Mouse (Mus musculus) embryonic facial prominence, embryonic 15.5 days (tissue): ENCODE data around the gene Sycn. TPM values are rescaled to one million over a fixed set of nuclear protein-coding genes. Genes with fewer than 3 reads are reported as not detected.
"Not testable (repeated sequence)": the region's sequence is repeated elsewhere in the genome, so short reads cannot be mapped to it uniquely, and the experiment has no call there.

ENCODE experiments used
- ATAC-seq: fragments of 200-750 bp; cut with Nextera tagmentation; 2 replicates; pipeline ENCODE4 v1.8.0; 2017; ENCODE audit warnings: low read depth, moderate TSS enrichment; ENCODE audit not compliant: insufficient number of reproducible peaks, low FRiP score, low TSS enrichment
- H3K27ac ChIP-seq: fragments of 300-500 bp; sonication (generic); replicated peaks from 2 replicates; pipeline ENCODE4 v1.5.1; 2015; ENCODE audit warnings: mild to moderate bottlenecking, inconsistent platforms
- H3K27me3 ChIP-seq: fragments of 300-500 bp; sonication (generic); 2 replicates; pipeline ENCODE4 v1.6.1; 2015; ENCODE audit warnings: inconsistent platforms
- H3K36me3 ChIP-seq: fragments of 300-500 bp; sonication (generic); 2 replicates; pipeline ENCODE4 v1.6.1; 2015; ENCODE audit warnings: mild to moderate bottlenecking, inconsistent platforms
- H3K4me1 ChIP-seq: fragments of 300-500 bp; sonication (generic); 2 replicates; pipeline ENCODE4 v1.6.1; 2015; ENCODE audit warnings: inconsistent platforms
- H3K4me2 ChIP-seq: fragments of 300-500 bp; sonication (generic); replicated peaks from 2 replicates; pipeline ENCODE4 v1.6.1; 2015; ENCODE audit warnings: mild to moderate bottlenecking, inconsistent platforms
- H3K4me3 ChIP-seq: fragments of 300-500 bp; sonication (generic); replicated peaks from 2 replicates; pipeline ENCODE4 v1.5.1; 2015; ENCODE audit warnings: mild to moderate bottlenecking, inconsistent platforms
- H3K9ac ChIP-seq: fragments of 300-500 bp; sonication (generic); 2 replicates; pipeline ENCODE4 v1.6.1; 2015; ENCODE audit warnings: inconsistent platforms
- H3K9me3 ChIP-seq: fragments of 300-500 bp; sonication (generic); replicated peaks from 2 replicates; pipeline ENCODE4 v1.6.1; 2016; ENCODE audit warnings: inconsistent platforms
- WGBS: fragments of 180-500 bp; shearing (Covaris S2); methylation state at CpG from one replicate; pipeline ENCODE4 v1.1.7; 2015; 5-methylcytosine and 5-hydroxymethylcytosine counted together
- polyA plus RNA-seq: library from polyadenylated mRNA; unstranded; fragments of >200 nt; fragmentation: Nextera tagmentation; extraction: Ambion mirVana; gene quantifications from 2 replicates; pipeline ENCODE4 v1.2.1, GENCODE M21; 2015

Sycn gene
- not detected in 2 replicates for polyA plus RNA-seq

GRCm38 (mm10) chr7:28540526-28540925 lies at the start of gene Sycn:
Gene Sycn (plus strand): TSS chr7:28540885.
- 83% methylated on average over 4 of the region's 4 CpGs for WGBS
- Histone ChIP-seq H3K4me3 (no peak within 1 kb of the TSS), H3K27ac (no peak within 1 kb of the TSS), H3K36me3 (no peaks in the 10 kb centered on the region), H3K4me1 (0 out of 2 replicates have a peak, but pooled peaks cover 2% of the 10 kb centered on the region), H3K9ac (no peak within 1 kb of the TSS), H3K4me2 (no peak within 1 kb of the TSS), H3K27me3 (peaks cover 27% of the 10 kb centered on the region), H3K9me3 (no peaks in the 10 kb centered on the region)
- no peak for ATAC-seq

GRCm38 (mm10) chr7:28490903-28491302 lies 49.8 kb upstream of the Sycn start:
- H3K4me1 ChIP-seq, result peaks cover 13% of the 10 kb centered on the region
- H3K36me3 ChIP-seq, result no peaks in the 10 kb centered on the region
- no peaks in the 10 kb centered on the region for H3K9me3 ChIP-seq
- no peak for ATAC-seq
- no peak overlapping the region for H3K9ac ChIP-seq
- H3K27me3 ChIP-seq, result no peaks in the 10 kb centered on the region
- H3K4me3 ChIP-seq, result no peak overlapping the region
- H3K4me2 ChIP-seq, result no peak overlapping the region
- 41% methylated on average over 14 of the region's 14 CpGs for WGBS
- no peak overlapping the region for H3K27ac ChIP-seq

GRCm38 (mm10) chr7:28492310-28492709 lies 48.4 kb upstream of the Sycn start:
- no peaks in the 10 kb centered on the region for H3K9me3 ChIP-seq
- no peak overlapping the region for H3K4me3 ChIP-seq
- no peak overlapping the region for H3K9ac ChIP-seq
- no peak overlapping the region for H3K27ac ChIP-seq
- H3K4me2 ChIP-seq, result no peak overlapping the region
- peaks cover 13% of the 10 kb centered on the region for H3K4me1 ChIP-seq
- no peaks in the 10 kb centered on the region for H3K27me3 ChIP-seq
- ATAC-seq, result no peak
- 73% methylated on average over 8 of the region's 8 CpGs for WGBS
- no peaks in the 10 kb centered on the region for H3K36me3 ChIP-seq

- ATAC-seq, result no peak
- no peaks in the 10 kb centered on the region for H3K27me3 ChIP-seq
- 82% methylated on average over 11 of the region's 11 CpGs for WGBS
- H3K27ac ChIP-seq, result no peak overlapping the region
- no peak overlapping the region for H3K4me2 ChIP-seq
- H3K36me3 ChIP-seq, result no peaks in the 10 kb centered on the region
- H3K4me1 ChIP-seq, result 0 out of 2 replicates have a peak, but pooled peaks cover 5% of the 10 kb centered on the region
- no peaks in the 10 kb centered on the region for H3K9me3 ChIP-seq
- H3K9ac ChIP-seq, result no peak overlapping the region
- no peak overlapping the region for H3K4me3 ChIP-seq
These were observed 45.3 kb upstream of the Sycn start for GRCm38 (mm10) chr7:28495426-28495825.

GRCm38 (mm10) chr7:28505585-28505984 lies 35.1 kb upstream of the Sycn start:
- Histone ChIP-seq H3K27ac (no peak overlapping the region), H3K4me3 (no peak overlapping the region), H3K36me3 (no peaks in the 10 kb centered on the region), H3K9me3 (0 out of 2 replicates have a peak, but pooled peaks cover 5% of the 10 kb centered on the region), H3K9ac (no peak overlapping the region), H3K4me2 (no peak overlapping the region), H3K27me3 (no peaks in the 10 kb centered on the region), H3K4me1 (no peaks in the 10 kb centered on the region)
- no peak for ATAC-seq
- WGBS, result under 1% methylated on average over 5 of the region's 5 CpGs

- not testable (repeated sequence) for H3K36me3 ChIP-seq, H3K4me2 ChIP-seq, H3K9me3 ChIP-seq, H3K27me3 ChIP-seq, H3K27ac ChIP-seq, H3K9ac ChIP-seq, ATAC-seq, H3K4me1 ChIP-seq, H3K4me3 ChIP-seq
- 68% methylated on average over 2 of the region's 2 CpGs for WGBS
These were observed 31.6 kb upstream of the Sycn start for GRCm38 (mm10) chr7:28509121-28509520.

- not testable (repeated sequence) for H3K4me3 ChIP-seq, H3K9ac ChIP-seq, H3K27ac ChIP-seq, H3K9me3 ChIP-seq, H3K4me2 ChIP-seq, H3K4me1 ChIP-seq, H3K36me3 ChIP-seq, ATAC-seq, H3K27me3 ChIP-seq
- 44% methylated on average over 8 of the region's 8 CpGs for WGBS
These were observed 30.2 kb upstream of the Sycn start, which contains the start of gene Ifnl2 for GRCm38 (mm10) chr7:28510405-28510974. Gene Ifnl2 (minus strand): TSS chr7:28510455.

GRCm38 (mm10) chr7:28511441-28511840 lies 29.2 kb upstream of the Sycn start:
- ATAC-seq, result no peak
- Histone ChIP-seq H3K27me3 (no peaks in the 10 kb centered on the region), H3K9me3 (no peaks in the 10 kb centered on the region), H3K4me3 (no peak overlapping the region), H3K36me3 (no peaks in the 10 kb centered on the region), H3K9ac (no peak overlapping the region), H3K27ac (no peak overlapping the region), H3K4me1 (no peaks in the 10 kb centered on the region), H3K4me2 (no peak overlapping the region)
- 67% methylated on average over 8 of the region's 8 CpGs for WGBS

GRCm38 (mm10) chr7:28522536-28522935 lies 18.1 kb upstream of the Sycn start, which contains the start of gene Ifnl3:
Gene Ifnl3 (plus strand): TSS chr7:28522836.
- not testable (repeated sequence) for H3K4me1 ChIP-seq, H3K27ac ChIP-seq, H3K4me3 ChIP-seq, H3K4me2 ChIP-seq, ATAC-seq, H3K9me3 ChIP-seq, H3K9ac ChIP-seq, H3K36me3 ChIP-seq, H3K27me3 ChIP-seq
- 61% methylated on average over 5 of the region's 6 CpGs for WGBS

GRCm38 (mm10) chr7:28527922-28528719 lies 12.6 kb upstream of the Sycn start:
- 4% methylated on average over 19 of the region's 19 CpGs for WGBS
- Histone ChIP-seq H3K36me3 (no peaks in the 10 kb centered on the region), H3K27ac (no peak overlapping the region), H3K4me1 (no peaks in the 10 kb centered on the region), H3K9me3 (no peaks in the 10 kb centered on the region), H3K9ac (no peak overlapping the region), H3K4me3 (no peak overlapping the region), H3K27me3 (no peaks in the 10 kb centered on the region), H3K4me2 (no peak overlapping the region)
- ATAC-seq, result no peak

GRCm38 (mm10) chr7:28532005-28532404 lies 8.7 kb upstream of the Sycn start:
- H3K9ac ChIP-seq, result no peak overlapping the region
- no peak overlapping the region for H3K4me3 ChIP-seq
- H3K27ac ChIP-seq, result no peak overlapping the region
- H3K36me3 ChIP-seq, result no peaks in the 10 kb centered on the region
- 52% methylated on average over 8 of the region's 8 CpGs for WGBS
- H3K27me3 ChIP-seq, result no peaks in the 10 kb centered on the region
- no peaks in the 10 kb centered on the region for H3K4me1 ChIP-seq
- no peak overlapping the region for H3K4me2 ChIP-seq
- ATAC-seq, result no peak
- no peaks in the 10 kb centered on the region for H3K9me3 ChIP-seq
